37 mouse cellular contexts compared by ENCODE assay signal in genomic region chr5:144077541-144077940, GRCm38 (mm10). TPM values are rescaled to one million over a fixed set of nuclear protein-coding genes. Genes with fewer than 3 reads are reported as not detected.
DNase-seq lines count a peak whose midpoint lies in the region; ATAC-seq and TF ChIP-seq lines count a peak whose summit lies in the region.
"Had no signal": no experiment of that assay in that cellular context is flagged by ENCODE, and none has a peak within 500 bp of the region (broad histone marks: within the 10 kb centered on the region; RNA-seq: fewer than 3 reads in every experiment).

No protein-coding gene starts in this region.

- peak overlapping the region; percentile 70 for H3K27ac ChIP-seq in left cerebral cortex, adult 2 months
- no peak overlapping the region for H3K27ac ChIP-seq in thymus, adult 2 months (ENCODE audit: control insufficient read depth, insufficient read depth, low read length)
- H3K27ac ChIP-seq: embryonic facial prominence, embryonic 12.5 days; forebrain, embryonic 15.5 days; heart, adult 2 months; hindbrain, embryonic 14.5 days; limb, embryonic 13.5 days; lung, embryonic 15.5 days; midbrain, embryonic 10.5 days had no signal

- intact Hi-C loops in left cerebral cortex, adult 2 months (cut with DNase I): loop anchor here (1.0 kb wide), 1 partner anchor 24 kb away; no protein-coding TSS in a partner anchor
- intact Hi-C loops in left cerebral cortex, postnatal 4 days (cut with DNase I): no loop called here

- no peaks in the 10 kb centered on the region for H3K4me1 ChIP-seq in thymus, adult 2 months (replicated peaks; ENCODE audit: control insufficient read depth, insufficient read depth, low read length)
- H3K4me1 ChIP-seq: embryonic facial prominence, embryonic 12.5 days; heart, embryonic 12.5 days; limb, embryonic 13.5 days; lung, embryonic 15.5 days; midbrain, embryonic 10.5 days had no signal

- H3K36me3 ChIP-seq in thymus, adult 2 months (ENCODE audit: control insufficient read depth, insufficient read depth, low read length): no peaks in the 10 kb centered on the region
- H3K36me3 ChIP-seq: embryonic facial prominence, embryonic 12.5 days; forebrain, embryonic 15.5 days; G1E; heart, embryonic 12.5 days; limb, embryonic 13.5 days; lung, embryonic 15.5 days; midbrain, embryonic 10.5 days had no signal

- DNase-seq in frontal cortex, postnatal 25 days (ENCODE audit: low spot score in 2 of 2): no peak
- no peak for DNase-seq in left cerebral cortex, adult 2 months (ENCODE audit: extremely low spot score in 1 of 2, low spot score in 2 of 2)
- no peak for DNase-seq in left cerebral cortex, postnatal 4 days
- peak; percentile 89 for DNase-seq in brain, adult 2 months (ENCODE audit: low read depth, low spot score)
- DNase-seq in right cerebral cortex, postnatal 36 days (ENCODE audit: low spot score in 2 of 2): peak; percentile 33 to 73
- no peak for DNase-seq in thymus, adult 2 months
- DNase-seq: adrenal gland, postnatal 10 days; cerebellum, adult 11 months; cerebellum, adult 9-10 months; cerebellum, postnatal 36 days; embryo, embryonic 11 days; heart, adult 2 months; kidney, postnatal 10 days; layer of hippocampus, adult 9-11 months; thymus, postnatal 14 days had no signal

- H3K4me3 ChIP-seq in left cerebral cortex, adult 2 months: no peak overlapping the region
- no peak overlapping the region for H3K4me3 ChIP-seq in thymus, adult 2 months (ENCODE audit: control insufficient read depth, insufficient read depth, low read length)
- H3K4me3 ChIP-seq: embryonic facial prominence, embryonic 12.5 days; forebrain, embryonic 15.5 days; heart, adult 2 months; heart, embryonic 12.5 days; limb, embryonic 13.5 days; lung, embryonic 15.5 days; midbrain, embryonic 10.5 days had no signal

- TF ChIP-seq CTCF in left cerebral cortex, adult 2 months (IDR thresholded peaks at IDR 0.05): no peak
- TF ChIP-seq CTCF in thymus, adult 2 months (IDR thresholded peaks at IDR 0.05; ENCODE audit: borderline replicate concordance, control insufficient read depth, extremely low read depth, insufficient read depth, low read length, poor library complexity): no peak

- peak; percentile 85 for ATAC-seq in frontal cortex, adult (ENCODE audit: low TSS enrichment)
- ATAC-seq: forebrain, embryonic 15.5 days; intestine, postnatal 0 days; midbrain, embryonic 16.5 days; Patski had no signal

- 64% methylated on average over 1 of the region's 1 CpGs for WGBS in thymus, adult 2 months

- H3K27me3 ChIP-seq in thymus, adult 2 months (ENCODE audit: control insufficient read depth, insufficient read depth, low read length): no peaks in the 10 kb centered on the region
- H3K27me3 ChIP-seq: embryonic facial prominence, embryonic 12.5 days; forebrain, embryonic 15.5 days; heart, embryonic 12.5 days; lung, embryonic 15.5 days; Patski had no signal

- no peak for TF ChIP-seq POLR2A in thymus, adult 2 months (IDR thresholded peaks at IDR 0.05; ENCODE audit: control insufficient read depth, extremely low read depth, insufficient read depth, low read length, poor library complexity)

RNA-seq across cellular contexts. Expression of gene Lmtk2, which starts 22.7 kb away (rescaled TPM):
- total RNA-seq in left cerebral cortex, adult 2 months (2021): 100 to 1,000 TPM; 171 to 173 TPM
- total RNA-seq in left cerebral cortex, postnatal 4 days (2021): 10 to 100 TPM; 87.1 to 89.8 TPM
- 13.3 and 18.7 TPM in 2 replicates for polyA plus RNA-seq in thymus, adult 2 months (2012; rRNA removed)

RNA-seq across cellular contexts. Expression of gene Ocm, which starts 51.1 kb away (rescaled TPM):
- total RNA-seq in left cerebral cortex, adult 2 months (2021): 1 to 10 TPM; 1.1 to 2.2 TPM
- total RNA-seq in left cerebral cortex, postnatal 4 days (2021): under 1 TPM in 1 of 2 experiments, not detected in 1; 0.93 TPM
- not detected in 2 replicates for polyA plus RNA-seq in thymus, adult 2 months (2012; rRNA removed)
- total RNA-seq: adrenal gland, postnatal 10 days; G1E; gastrocnemius, adult 8-10 months; gastrocnemius, postnatal 4 days; heart, adult 2 months; hematopoietic stem cell, adult 5-6 weeks; megakaryocyte progenitor cell, adult 5-6 weeks; neutrophil, adult 5-6 weeks had no signal
- polyA plus RNA-seq: embryonic facial prominence, embryonic 12.5 days; forebrain, embryonic 15.5 days; G1E; heart, adult 2 months; heart, embryonic 12.5 days; heart, postnatal 0 days; hindbrain, embryonic 14.5 days; intestine, postnatal 0 days; limb, embryonic 13.5 days; liver, embryonic 11.5 days; liver, embryonic 16.5 days; lung, embryonic 15.5 days; midbrain, embryonic 10.5 days; midbrain, embryonic 16.5 days; neural tube, embryonic 11.5 days; Patski; testis, adult 2 months had no signal

Comparison
In these comparisons a context has a peak if more than half of its experiments do, and no peak if none do; other contexts are left out.
1. DNase-seq: peak in brain, adult 2 months (single experiment) and right cerebral cortex, postnatal 36 days (2 of 2); none in frontal cortex, postnatal 25 days (0 of 2), left cerebral cortex, adult 2 months (0 of 2), left cerebral cortex, postnatal 4 days (single experiment) and thymus, adult 2 months (single experiment).